Mouse (Mus musculus) liver, embryonic 11.5 days (tissue): ENCODE data around the gene Btbd9. TPM values are rescaled to one million over a fixed set of nuclear protein-coding genes. Genes with fewer than 3 reads are reported as not detected.

Experiments
- ATAC-seq: fragments of 200-750 bp; cut with Nextera tagmentation; replicated peaks from 2 replicates; pipeline ENCODE4 v1.8.0; 2017; ENCODE audit warnings: moderate number of reproducible peaks, mild to moderate bottlenecking, moderate TSS enrichment, moderate library complexity; ENCODE audit not compliant: low FRiP score
- DNase-seq: peaks from one replicate; pipeline ENCODE4 v3.0.0-alpha.2; 2017; ENCODE audit warnings: low spot score
- H3K27ac ChIP-seq: fragments of 300-500 bp; sonication (generic); 2 replicates; pipeline ENCODE4 v1.5.1; 2014; ENCODE audit warnings: mild to moderate bottlenecking, low read depth, low read length, control low read depth
- H3K27me3 ChIP-seq: fragments of 300-500 bp; sonication (generic); replicated peaks from 2 replicates; pipeline ENCODE4 v1.6.1; 2014; ENCODE audit warnings: low read length, mixed read lengths; ENCODE audit not compliant: control insufficient read depth, insufficient read depth
- H3K36me3 ChIP-seq: fragments of 300-500 bp; sonication (generic); 2 replicates; pipeline ENCODE4 v1.6.1; 2014; ENCODE audit warnings: mild to moderate bottlenecking, low read length, moderate library complexity, mixed read lengths; ENCODE audit not compliant: control insufficient read depth, insufficient read depth
- H3K4me1 ChIP-seq: fragments of 300-500 bp; sonication (generic); replicated peaks from 2 replicates; pipeline ENCODE4 v1.6.1; 2014; ENCODE audit warnings: low read length, mixed read lengths; ENCODE audit not compliant: control insufficient read depth, insufficient read depth
- H3K4me2 ChIP-seq: fragments of 300-500 bp; sonication (generic); 2 replicates; pipeline ENCODE4 v1.6.1; 2014; ENCODE audit warnings: mild to moderate bottlenecking, control low read depth, moderate library complexity
- H3K4me3 ChIP-seq: fragments of 300-500 bp; sonication (generic); 2 replicates; pipeline ENCODE4 v1.5.1; 2014; ENCODE audit warnings: low read depth, low read length, control low read depth
- H3K9ac ChIP-seq: fragments of 300-500 bp; sonication (generic); 2 replicates; pipeline ENCODE4 v1.6.1; 2014; ENCODE audit warnings: low read depth, low read length, control low read depth
- H3K9me3 ChIP-seq: fragments of 300-500 bp; sonication (generic); 2 replicates; pipeline ENCODE4 v1.6.1; 2016; ENCODE audit warnings: low read length, inconsistent platforms, mixed read lengths; ENCODE audit not compliant: control insufficient read depth
- WGBS: fragments of 180-500 bp; shearing (Covaris S2); extraction: QIAGEN DNeasy Blood & Tissue Kit; methylation state at CpG from one replicate; pipeline ENCODE4 v1.1.7; 2014; 5-methylcytosine and 5-hydroxymethylcytosine counted together
- polyA plus RNA-seq: library from polyadenylated mRNA; unstranded; fragments of >200 nt; fragmentation: Nextera tagmentation; extraction: Ambion mirVana; gene quantifications from 2 replicates; pipeline ENCODE4 v1.2.1, GENCODE M21; 2014

The Btbd9 gene
- polyA plus RNA-seq, 1 experiment from 2014 or later, result 33.4 TPM

GRCm38 (mm10) chr17:30261307-30261982 lies 314.8 kb downstream of the Btbd9 start:
- Histone ChIP-seq H3K4me3 (no peak overlapping the region), H3K9me3 (no peaks in the 10 kb centered on the region), H3K27me3 (no peaks in the 10 kb centered on the region), H3K27ac (no peak overlapping the region), H3K9ac (no peak overlapping the region), H3K36me3 (no peaks in the 10 kb centered on the region), H3K4me1 (peaks cover 7% of the 10 kb centered on the region), H3K4me2 (no peak overlapping the region)
- WGBS, result 75% methylated on average over 10 of the region's 10 CpGs
- DNase-seq (no peak), ATAC-seq (no peak)

- Histone ChIP-seq H3K27me3 (no peaks in the 10 kb centered on the region), H3K9ac (no peak overlapping the region), H3K4me3 (no peak overlapping the region), H3K9me3 (no peaks in the 10 kb centered on the region), H3K4me2 (no peak overlapping the region), H3K27ac (no peak overlapping the region), H3K36me3 (no peaks in the 10 kb centered on the region), H3K4me1 (peaks cover 7% of the 10 kb centered on the region)
- no peak for DNase-seq
- WGBS, result 71% methylated on average over 6 of the region's 6 CpGs
- ATAC-seq, result no peak
Measured at GRCm38 (mm10) chr17:30260641-30261306, 315.5 kb downstream of the Btbd9 start.

DNA sequence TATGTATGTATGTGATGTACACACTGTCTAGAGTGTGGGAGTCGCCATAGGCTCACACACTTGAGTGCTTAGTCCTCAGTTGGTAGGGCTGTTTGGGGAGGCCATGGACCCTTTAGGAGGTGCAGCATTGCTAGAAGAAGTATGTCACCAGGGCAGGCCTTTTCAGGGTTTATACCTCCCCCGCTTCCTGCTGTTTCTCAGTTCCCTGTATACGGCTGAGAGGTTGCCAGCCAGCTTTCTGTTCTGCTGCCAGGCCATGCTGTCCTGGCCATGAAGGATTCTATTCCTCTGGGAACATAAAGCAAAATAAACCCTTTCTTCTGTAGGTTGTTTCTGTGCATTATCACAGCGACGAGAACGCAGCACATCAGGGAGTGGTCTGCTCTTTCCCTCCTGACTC lies 316.4 kb downstream of the Btbd9 start:
- H3K4me1 ChIP-seq, result peaks cover 7% of the 10 kb centered on the region
- H3K4me2 ChIP-seq, result no peak overlapping the region
- no peak overlapping the region for H3K27ac ChIP-seq
- H3K4me3 ChIP-seq, result no peak overlapping the region
- no peaks in the 10 kb centered on the region for H3K27me3 ChIP-seq
- H3K36me3 ChIP-seq, result no peaks in the 10 kb centered on the region
- no peak for DNase-seq
- no peaks in the 10 kb centered on the region for H3K9me3 ChIP-seq
- no peak overlapping the region for H3K9ac ChIP-seq
- 72% methylated on average over 6 of the region's 6 CpGs for WGBS
- no peak for ATAC-seq

DNA sequence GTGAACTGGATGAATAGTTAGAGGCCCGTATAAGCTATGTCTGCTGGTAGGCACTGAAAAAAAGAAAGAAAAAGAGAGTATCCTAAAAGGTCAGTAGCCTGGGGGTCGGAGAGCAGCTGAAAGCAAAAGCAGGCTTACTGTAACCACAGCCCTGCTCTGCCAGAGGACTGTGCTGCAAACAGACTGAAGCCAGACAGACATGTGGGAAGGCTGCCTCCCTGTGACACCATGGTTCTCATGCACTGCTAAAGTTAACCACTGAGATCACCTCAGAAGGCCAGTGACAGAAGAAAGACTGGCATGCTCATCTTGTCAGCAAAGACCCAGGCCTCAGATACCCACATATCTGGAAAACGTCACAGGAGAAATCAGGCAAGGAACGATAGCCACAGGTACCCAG lies 317.8 kb downstream of the Btbd9 start:
- Histone ChIP-seq H3K36me3 (no peaks in the 10 kb centered on the region), H3K9ac (no peak overlapping the region), H3K27ac (no peak overlapping the region), H3K27me3 (no peaks in the 10 kb centered on the region), H3K4me2 (no peak overlapping the region), H3K4me1 (peaks cover 7% of the 10 kb centered on the region), H3K4me3 (no peak overlapping the region), H3K9me3 (no peaks in the 10 kb centered on the region)
- 66% methylated on average over 4 of the region's 4 CpGs for WGBS
- ATAC-seq, result no peak
- DNase-seq, result no peak

DNA sequence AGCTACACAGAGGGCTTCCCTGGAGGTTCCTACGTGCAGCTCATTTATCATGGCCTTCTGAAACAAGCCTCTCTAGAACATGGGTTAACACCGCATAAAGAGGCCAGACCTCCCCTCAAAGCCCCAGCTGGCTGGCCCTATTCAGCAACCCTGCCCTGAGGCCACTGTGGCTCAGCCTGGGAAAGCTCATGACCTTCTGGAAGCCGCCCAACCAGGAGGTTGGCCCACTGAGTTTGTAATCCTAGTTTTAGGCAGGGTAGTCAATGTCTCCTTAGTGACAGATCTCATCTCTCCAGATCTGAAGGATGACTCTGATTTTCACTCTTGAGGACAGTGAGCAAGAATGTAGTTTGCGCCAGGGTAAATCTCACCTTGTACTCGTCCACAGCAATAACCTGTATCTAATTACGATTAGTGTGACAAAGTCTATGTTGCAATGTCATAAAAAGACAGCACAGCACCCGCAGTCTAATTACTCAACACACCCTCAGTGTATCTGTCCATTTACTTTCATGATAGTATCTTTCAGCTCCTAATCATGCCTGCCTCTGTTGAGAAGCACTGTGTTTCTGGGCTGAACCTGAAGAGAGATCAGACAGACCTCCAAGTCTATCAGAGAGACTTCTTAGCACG lies 320.2 kb downstream of the Btbd9 start:
- Histone ChIP-seq H3K27ac (no peak overlapping the region), H3K27me3 (no peaks in the 10 kb centered on the region), H3K4me2 (no peak overlapping the region), H3K36me3 (no peaks in the 10 kb centered on the region), H3K9ac (no peak overlapping the region), H3K4me1 (peaks cover 4% of the 10 kb centered on the region; the same call in 1 of the 2 replicates), H3K4me3 (no peak overlapping the region), H3K9me3 (no peaks in the 10 kb centered on the region)
- DNase-seq, result no peak
- no peak for ATAC-seq
- WGBS, result 75% methylated on average over 8 of the region's 8 CpGs

DNA sequence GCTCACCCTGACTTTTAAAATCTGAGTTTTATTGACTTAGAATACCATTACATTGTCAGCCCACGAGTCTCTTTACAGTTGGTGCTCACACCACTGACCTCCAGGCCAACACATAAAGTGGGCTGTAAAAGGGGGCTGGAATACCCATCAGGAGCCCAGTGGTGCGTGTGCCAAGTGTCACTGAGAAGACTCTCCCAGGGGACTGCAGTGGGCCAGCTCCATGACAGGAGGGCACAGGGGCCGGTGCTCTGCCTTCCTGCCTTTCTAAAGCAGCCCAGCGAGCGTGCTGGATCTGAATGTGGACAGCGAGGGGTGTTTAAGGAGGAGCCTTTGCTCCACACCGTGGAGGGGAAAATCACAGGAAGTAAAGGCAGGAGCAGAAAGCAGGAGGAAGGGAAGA lies 322.4 kb downstream of the Btbd9 start:
- H3K9ac ChIP-seq, result no peak overlapping the region
- H3K4me3 ChIP-seq, result no peak overlapping the region
- no peaks in the 10 kb centered on the region for H3K36me3 ChIP-seq
- ATAC-seq (no peak), DNase-seq (no peak)
- no peaks in the 10 kb centered on the region for H3K27me3 ChIP-seq
- H3K27ac ChIP-seq, result no peak overlapping the region
- WGBS, result 68% methylated on average over 7 of the region's 7 CpGs
- no peaks in the 10 kb centered on the region for H3K4me1 ChIP-seq
- H3K4me2 ChIP-seq, result no peak overlapping the region
- H3K9me3 ChIP-seq, result no peaks in the 10 kb centered on the region

GRCm38 (mm10) chr17:30253028-30253427 lies 323.3 kb downstream of the Btbd9 start:
- no peaks in the 10 kb centered on the region for H3K27me3 ChIP-seq
- no peak overlapping the region for H3K27ac ChIP-seq
- ATAC-seq (no peak), DNase-seq (no peak)
- 81% methylated on average over 5 of the region's 5 CpGs for WGBS
- H3K9me3 ChIP-seq, result no peaks in the 10 kb centered on the region
- no peaks in the 10 kb centered on the region for H3K4me1 ChIP-seq
- no peaks in the 10 kb centered on the region for H3K36me3 ChIP-seq
- no peak overlapping the region for H3K9ac ChIP-seq
- H3K4me2 ChIP-seq, result no peak overlapping the region
- H3K4me3 ChIP-seq, result no peak overlapping the region

DNA sequence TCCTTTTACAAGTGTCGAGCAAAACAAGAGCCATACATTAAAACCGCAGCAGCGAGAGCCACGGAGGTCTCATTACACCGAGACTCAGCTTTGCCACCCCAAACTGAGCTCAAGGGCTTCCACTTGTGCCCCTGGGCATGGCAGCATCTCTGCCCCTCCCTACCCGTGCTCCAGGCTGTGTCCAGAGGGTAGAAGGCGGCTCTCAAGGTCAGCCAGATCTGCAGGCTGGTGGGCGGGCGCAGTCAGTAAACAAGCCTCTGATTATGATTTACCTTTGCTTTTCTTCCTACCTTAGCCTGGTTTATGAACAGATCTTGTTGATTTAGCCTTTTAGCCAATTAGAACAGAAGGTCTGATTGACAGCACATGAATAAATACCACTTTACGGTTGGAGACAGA lies 331.0 kb downstream of the Btbd9 start:
- H3K27ac ChIP-seq, result no peak overlapping the region
- no peak for ATAC-seq

More for the DNA sequence above, 331.0 kb downstream of the Btbd9 start:
- 74% methylated on average over 10 of the region's 10 CpGs for WGBS
- Histone ChIP-seq H3K4me3 (no peak overlapping the region), H3K4me2 (no peak overlapping the region), H3K9ac (no peak overlapping the region), H3K4me1 (peaks cover 24% of the 10 kb centered on the region), H3K9me3 (no peaks in the 10 kb centered on the region), H3K36me3 (no peaks in the 10 kb centered on the region), H3K27me3 (no peaks in the 10 kb centered on the region)
- DNase-seq, result no peak
